Mouse (Mus musculus) myocyte (in vitro differentiated cells): ENCODE data around the gene Olfr1357.

Experiments used
- CEBPB ChIP-seq: IDR thresholded peaks from 2 replicates; pipeline ENCODE4 v1.6.1; 2011; ENCODE audit warnings: mild to moderate bottlenecking, moderate library complexity; ENCODE audit not compliant: poor library complexity, insufficient read depth, severe bottlenecking
- E2F4 ChIP-seq: IDR thresholded peaks from one replicate; pipeline ENCODE4 v1.6.1; 2011; ENCODE audit warnings: mild to moderate bottlenecking, control low read depth, moderate library complexity; ENCODE audit not compliant: insufficient read depth
- POLR2A ChIP-seq: IDR thresholded peaks from one replicate; pipeline ENCODE4 v1.6.1; 2011; ENCODE audit warnings: low read depth, mild to moderate bottlenecking, control low read depth, moderate library complexity; ENCODE audit not compliant: insufficient read length
- SRF ChIP-seq: IDR thresholded peaks from one replicate; pipeline ENCODE4 v1.6.1; 2011; ENCODE audit warnings: low read depth; ENCODE audit not compliant: control insufficient read depth, insufficient read length
- USF1 ChIP-seq: IDR thresholded peaks from one replicate; pipeline ENCODE4 v1.6.1; 2011; ENCODE audit warnings: low read depth, mild to moderate bottlenecking, control low read depth, moderate library complexity

DNA sequence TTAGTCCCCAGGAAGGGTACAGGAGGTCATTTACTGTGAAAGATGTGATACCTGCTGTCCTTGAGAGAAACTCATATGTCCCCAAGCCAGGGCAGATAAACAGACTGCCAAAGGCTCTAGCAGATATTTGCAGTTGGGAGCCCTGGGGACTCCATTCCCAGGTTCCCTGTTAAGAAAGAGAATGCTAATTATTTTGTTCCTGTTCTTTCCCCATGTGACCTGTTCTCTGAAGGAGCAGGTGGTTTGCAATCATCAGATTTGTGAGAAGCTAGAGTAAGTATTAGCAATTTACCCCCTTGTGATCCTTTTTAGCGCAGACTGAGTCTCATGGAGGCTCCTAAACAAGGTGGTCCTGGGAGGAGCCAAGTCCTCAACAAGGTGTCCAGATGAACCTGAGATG, at the start of gene Olfr1357:
- TF ChIP-seq POLR2A (no peak), USF1 (no peak), CEBPB (no peak), E2F4 (no peak), SRF (no peak)
